Mouse (Mus musculus) bone marrow macrophage, adult 2 months (primary cell): ENCODE data around the gene Atp5l.

ENCODE experiments used
- CTCF ChIP-seq: IDR thresholded peaks from 2 replicates; pipeline ENCODE4 v1.5.1; 2012; ENCODE audit warnings: low read depth, mild to moderate bottlenecking, low read length, moderate library complexity
- POLR2A ChIP-seq: IDR thresholded peaks from 2 replicates; pipeline ENCODE4 v1.6.1; 2012; ENCODE audit warnings: mild to moderate bottlenecking, low read depth, low read length, borderline replicate concordance

- TF ChIP-seq CTCF: no peak
- TF ChIP-seq POLR2A: no peak
Measured at GRCm38 (mm10) chr9:44888114-44888624, 32.4 kb downstream of the Atp5l start.
